Mouse (Mus musculus) forebrain, embryonic 14.5 days (tissue): ENCODE measurements around the gene Rgs13. TPM values are rescaled to one million over a fixed set of nuclear protein-coding genes. Genes with fewer than 3 reads are reported as not detected.

Experiments
- polyA plus RNA-seq: library from polyadenylated mRNA; unstranded; fragments of >200 nt; fragmentation: Nextera tagmentation; extraction: Ambion mirVana; gene quantifications from 2 replicates; pipeline ENCODE4 v1.2.1, GENCODE M21; 2014

Gene Rgs13
- polyA plus RNA-seq, 1 experiment from 2014 or later: 2.3 TPM

Other genes with a start within 250 kb of the Rgs13 start
- 98.0 and 103 TPM in 2 replicates for gene Rgs2, start 173.2 kb downstream of the Rgs13 start, polyA plus RNA-seq
- not detected in 2 replicates for gene Rgs1, start 71.9 kb upstream of the Rgs13 start, polyA plus RNA-seq